Mouse (Mus musculus) kidney, embryonic 14.5 days (tissue): Measurements from ENCODE around the gene Slc29a1. TPM values are rescaled to one million over a fixed set of nuclear protein-coding genes. Genes with fewer than 3 reads are reported as not detected.
A peak's percentile ranks its signal among the peaks of the same experiment; 100 is the strongest.

Experiments
- ATAC-seq: fragments of 200-750 bp; cut with Nextera tagmentation; 2 replicates; pipeline ENCODE4 v1.8.0; 2017; ENCODE audit warnings: moderate number of reproducible peaks, mild to moderate bottlenecking, moderate TSS enrichment, moderate library complexity; ENCODE audit not compliant: low FRiP score, low TSS enrichment
- H3K27ac ChIP-seq: fragments of 300-500 bp; sonication (generic); 2 replicates; pipeline ENCODE4 v1.5.1; 2014; ENCODE audit warnings: low read depth, mild to moderate bottlenecking, low read length, moderate library complexity, mixed read lengths
- H3K27me3 ChIP-seq: fragments of 300-500 bp; sonication (generic); 2 replicates; pipeline ENCODE4 v1.6.1; 2014; ENCODE audit warnings: mild to moderate bottlenecking, low read length; ENCODE audit not compliant: control insufficient read depth, insufficient read depth
- H3K36me3 ChIP-seq: fragments of 300-500 bp; sonication (generic); 2 replicates; pipeline ENCODE4 v1.6.1; 2014; ENCODE audit warnings: low read length, mixed read lengths; ENCODE audit not compliant: control insufficient read depth, insufficient read depth
- H3K4me1 ChIP-seq: fragments of 300-500 bp; sonication (generic); 2 replicates; pipeline ENCODE4 v1.6.1; 2014; ENCODE audit warnings: low read length, mixed read lengths; ENCODE audit not compliant: control insufficient read depth, insufficient read depth
- H3K4me2 ChIP-seq: fragments of 300-500 bp; sonication (generic); replicated peaks from 2 replicates; pipeline ENCODE4 v1.6.1; 2014; ENCODE audit warnings: low read depth, mild to moderate bottlenecking, low read length
- H3K4me3 ChIP-seq: fragments of 300-500 bp; sonication (generic); 2 replicates; pipeline ENCODE4 v1.5.1; 2014; ENCODE audit warnings: mild to moderate bottlenecking, low read length
- H3K9ac ChIP-seq: fragments of 300-500 bp; sonication (generic); 2 replicates; pipeline ENCODE4 v1.6.1; 2014; ENCODE audit warnings: low read depth, mild to moderate bottlenecking, low read length, moderate library complexity
- H3K9me3 ChIP-seq: fragments of 300-500 bp; sonication (generic); 2 replicates; pipeline ENCODE4 v1.6.1; 2016; ENCODE audit warnings: low read length; ENCODE audit not compliant: control insufficient read depth
- WGBS: fragments of 180-500 bp; shearing (Covaris S2); extraction: QIAGEN DNeasy Blood & Tissue Kit; methylation state at CpG from one replicate; pipeline ENCODE4 v1.1.7; 2014; 5-methylcytosine and 5-hydroxymethylcytosine counted together
- polyA plus RNA-seq: library from polyadenylated mRNA; unstranded; fragments of >200 nt; fragmentation: Nextera tagmentation; extraction: Ambion mirVana; gene quantifications from 2 replicates; pipeline ENCODE4 v1.2.1, GENCODE M21; 2014

Slc29a1 gene
- polyA plus RNA-seq, 1 experiment from 2014 or later = 83.5 TPM

GRCm38 (mm10) chr17:45548541-45549512 lies 50.6 kb downstream of the Slc29a1 start:
- Histone ChIP-seq H3K9ac (peak overlapping the region; percentile 84), H3K4me2 (peak overlapping the region; percentile 99), H3K4me3 (peak overlapping the region; percentile 80), H3K9me3 (no peaks in the 10 kb centered on the region), H3K27me3 (peaks cover 50% of the 10 kb centered on the region), H3K36me3 (no peaks in the 10 kb centered on the region), H3K4me1 (peaks cover 24% of the 10 kb centered on the region), H3K27ac (no peak overlapping the region)
- ATAC-seq = peak; percentile 47
- 4% methylated on average over 40 of the region's 68 CpGs for WGBS

- peaks cover 24% of the 10 kb centered on the region for H3K4me1 ChIP-seq
- no peak overlapping the region for H3K4me3 ChIP-seq
- H3K9ac ChIP-seq = no peak overlapping the region
- no peaks in the 10 kb centered on the region for H3K36me3 ChIP-seq
- H3K27me3 ChIP-seq = peaks cover 62% of the 10 kb centered on the region
- H3K27ac ChIP-seq = no peak overlapping the region
- ATAC-seq = no peak
- no peak overlapping the region for H3K4me2 ChIP-seq
- H3K9me3 ChIP-seq = no peaks in the 10 kb centered on the region
- WGBS = 84% methylated on average over 5 of the region's 5 CpGs
Observed at GRCm38 (mm10) chr17:45547461-45548190, 51.8 kb downstream of the Slc29a1 start.

DNA sequence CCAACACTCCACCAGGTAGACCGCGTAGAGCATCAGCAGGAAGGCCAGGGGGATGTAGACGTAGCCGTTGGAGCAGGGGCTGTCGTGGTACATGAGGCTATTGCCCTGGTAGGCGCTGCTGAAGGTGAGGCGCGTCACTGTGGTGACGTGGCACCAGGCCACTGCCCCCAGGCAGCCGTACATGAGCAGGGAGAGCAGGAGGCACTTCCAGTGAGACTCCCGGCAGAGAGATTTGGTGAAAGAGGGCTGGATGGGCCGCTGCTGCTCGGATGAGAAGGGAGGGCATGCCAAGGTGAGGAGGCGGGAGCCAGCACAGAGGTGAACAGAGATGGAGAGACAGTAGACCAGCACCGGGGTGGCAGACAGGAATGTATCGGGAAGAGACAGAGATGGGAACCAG lies 52.5 kb downstream of the Slc29a1 start:
- peaks cover 24% of the 10 kb centered on the region for H3K4me1 ChIP-seq
- H3K9me3 ChIP-seq = no peaks in the 10 kb centered on the region
- H3K4me2 ChIP-seq = no peak overlapping the region
- no peaks in the 10 kb centered on the region for H3K36me3 ChIP-seq
- no peak overlapping the region for H3K9ac ChIP-seq
- H3K4me3 ChIP-seq = no peak overlapping the region
- H3K27ac ChIP-seq = no peak overlapping the region
- no peak for ATAC-seq
- 83% methylated on average over 16 of the region's 16 CpGs for WGBS
- peaks cover 66% of the 10 kb centered on the region for H3K27me3 ChIP-seq

DNA sequence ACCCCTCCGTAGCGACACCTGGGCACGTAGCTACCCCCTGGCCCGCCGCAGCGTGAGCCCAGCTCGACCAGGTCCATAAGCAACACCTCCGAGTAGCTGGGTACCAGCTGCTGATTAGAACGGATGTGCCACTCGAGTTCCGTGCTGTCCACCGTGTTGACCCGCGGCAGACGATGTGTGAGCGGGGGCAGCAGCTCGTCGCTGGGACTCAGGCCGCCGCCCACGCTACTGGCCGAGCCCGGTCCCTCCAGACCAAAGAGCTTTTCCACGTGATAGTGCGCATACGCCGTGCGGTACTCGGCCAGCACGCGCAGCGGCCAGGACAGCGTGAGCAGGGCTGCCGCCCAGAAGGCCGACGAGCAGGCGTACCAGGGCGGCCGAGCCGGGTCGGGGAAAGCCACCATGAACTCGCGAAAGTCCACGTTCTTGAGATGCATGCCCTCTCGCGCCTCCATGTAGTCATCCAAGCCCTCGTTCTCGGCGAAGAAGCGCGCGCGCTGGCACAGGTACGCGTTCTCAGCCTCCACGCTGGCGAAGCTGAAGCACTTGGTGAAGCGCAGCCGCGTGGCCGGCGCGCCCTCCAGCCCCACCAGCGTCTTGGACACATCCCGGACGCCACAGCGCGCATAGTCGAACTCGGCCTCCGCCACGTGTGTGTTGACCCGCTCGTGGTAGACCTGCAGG lies 54.0 kb downstream of the Slc29a1 start:
- 3% methylated on average over 74 of the region's 74 CpGs for WGBS
- H3K36me3 ChIP-seq = no peaks in the 10 kb centered on the region
- no peak overlapping the region for H3K27ac ChIP-seq
- H3K27me3 ChIP-seq = peaks cover 77% of the 10 kb centered on the region
- peak overlapping the region; percentile 32 for H3K4me3 ChIP-seq
- H3K4me2 ChIP-seq = peak overlapping the region; percentile 47
- H3K4me1 ChIP-seq = peaks cover 23% of the 10 kb centered on the region
- peak overlapping the region; percentile 47 for H3K9ac ChIP-seq
- no peaks in the 10 kb centered on the region for H3K9me3 ChIP-seq
- ATAC-seq = no peak

DNA sequence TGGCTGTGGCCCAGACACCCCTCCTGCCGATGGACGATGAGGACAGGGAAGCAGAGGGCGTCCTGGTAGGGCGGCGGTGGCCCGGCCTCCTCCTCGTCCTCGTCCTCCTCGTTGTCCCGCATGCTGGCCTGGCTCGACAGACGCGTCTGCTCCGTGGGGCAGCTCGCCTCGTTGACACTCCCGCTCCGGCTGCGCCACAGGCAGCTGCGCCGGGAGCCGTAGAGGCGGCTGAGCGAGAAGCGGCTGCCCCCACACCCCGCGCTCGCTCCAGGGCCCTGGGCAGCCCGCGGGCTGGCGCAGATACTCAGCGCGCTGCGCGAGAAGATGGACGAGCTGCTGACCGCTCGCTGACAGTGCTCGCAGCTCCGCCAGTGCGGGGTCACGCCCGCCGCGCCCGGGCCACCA lies 54.5 kb downstream of the Slc29a1 start:
- peaks cover 78% of the 10 kb centered on the region for H3K27me3 ChIP-seq
- H3K36me3 ChIP-seq = no peaks in the 10 kb centered on the region
- H3K9ac ChIP-seq = peak overlapping the region; percentile 47
- H3K9me3 ChIP-seq = no peaks in the 10 kb centered on the region
- peak overlapping the region; percentile 32 for H3K4me3 ChIP-seq
- H3K4me2 ChIP-seq = peak overlapping the region; percentile 47
- no peak overlapping the region for H3K27ac ChIP-seq
- H3K4me1 ChIP-seq = peaks cover 18% of the 10 kb centered on the region
- 3% methylated on average over 43 of the region's 46 CpGs for WGBS
- no peak for ATAC-seq

DNA sequence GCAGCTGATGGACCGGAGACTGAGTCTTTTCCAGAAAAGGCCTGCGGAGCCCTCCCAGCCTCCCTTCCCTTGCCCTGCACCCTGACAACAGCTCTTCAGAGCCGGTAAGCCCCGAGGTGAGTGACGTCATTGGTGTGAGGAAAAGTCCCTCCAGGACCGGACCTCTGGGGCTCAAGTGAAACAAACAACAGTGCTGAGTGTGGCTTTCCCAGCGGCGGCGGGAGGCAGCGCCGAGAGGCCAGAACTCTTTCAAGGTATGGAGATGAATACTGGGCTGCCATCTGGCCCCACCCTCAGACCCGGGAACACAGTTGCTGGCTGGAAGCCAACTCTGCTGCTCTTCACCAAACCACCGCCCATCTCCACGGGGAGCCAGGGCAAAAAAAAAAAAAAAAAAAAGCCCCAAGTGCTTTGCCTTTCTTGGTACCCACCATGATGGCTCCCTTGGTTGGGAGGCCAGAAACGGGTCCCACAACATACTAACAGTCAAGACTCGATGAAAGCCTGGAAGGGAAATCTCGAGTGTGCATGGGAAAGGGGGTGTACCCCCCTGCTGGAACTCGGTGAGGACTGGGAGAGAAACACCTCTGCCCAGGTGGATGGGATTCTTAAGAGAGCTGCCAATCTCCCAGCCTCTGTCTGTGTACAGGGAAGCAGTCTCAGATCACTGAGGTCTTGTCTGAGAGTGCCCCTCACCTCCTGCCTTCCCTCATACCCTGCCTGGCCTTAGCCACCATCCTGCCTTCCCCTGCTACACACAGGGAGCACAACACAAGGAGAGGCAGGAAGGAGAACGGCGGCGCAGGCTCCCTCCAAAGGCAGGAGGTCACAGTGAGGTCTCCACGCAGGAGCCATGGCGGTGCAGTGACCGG lies 55.2 kb downstream of the Slc29a1 start:
- no peaks in the 10 kb centered on the region for H3K9me3 ChIP-seq
- no peak overlapping the region for H3K4me3 ChIP-seq
- WGBS = 10% methylated on average over 24 of the region's 24 CpGs
- peak overlapping the region; percentile 47 for H3K4me2 ChIP-seq
- H3K27ac ChIP-seq = no peak overlapping the region
- H3K9ac ChIP-seq = no peak overlapping the region
- peaks cover 83% of the 10 kb centered on the region for H3K27me3 ChIP-seq
- no peak for ATAC-seq
- H3K36me3 ChIP-seq = no peaks in the 10 kb centered on the region
- H3K4me1 ChIP-seq = peaks cover 17% of the 10 kb centered on the region

DNA sequence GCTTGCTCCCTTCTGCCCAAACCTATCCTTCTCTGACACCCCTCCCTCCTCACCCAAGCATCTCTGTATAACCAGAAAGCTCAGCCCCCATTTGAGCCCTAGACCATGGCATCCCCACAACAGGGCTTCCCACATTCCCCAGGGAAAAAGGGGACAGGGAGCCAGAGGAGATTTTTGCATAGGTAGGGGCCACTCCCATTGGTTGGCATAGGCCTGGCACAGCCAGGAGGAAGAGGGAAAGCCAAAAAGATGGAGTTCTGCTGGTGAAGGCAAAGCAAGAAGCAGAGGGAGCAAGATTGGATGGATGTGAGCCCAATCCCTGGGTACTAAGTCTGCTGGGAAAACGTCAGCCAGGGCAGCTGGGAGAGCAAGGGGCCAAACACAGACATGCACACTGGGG lies 56.3 kb downstream of the Slc29a1 start:
- Histone ChIP-seq H3K4me2 (no peak overlapping the region), H3K4me1 (peaks cover 13% of the 10 kb centered on the region), H3K27me3 (peaks cover 89% of the 10 kb centered on the region), H3K4me3 (no peak overlapping the region), H3K27ac (no peak overlapping the region), H3K9me3 (no peaks in the 10 kb centered on the region), H3K36me3 (no peaks in the 10 kb centered on the region), H3K9ac (no peak overlapping the region)
- WGBS = 50% methylated on average over 1 of the region's 1 CpGs
- no peak for ATAC-seq

- 46% methylated on average over 2 of the region's 2 CpGs for WGBS
- H3K27ac ChIP-seq = no peak overlapping the region
- no peaks in the 10 kb centered on the region for H3K36me3 ChIP-seq
- no peak overlapping the region for H3K4me3 ChIP-seq
- H3K4me2 ChIP-seq = no peak overlapping the region
- H3K9me3 ChIP-seq = no peaks in the 10 kb centered on the region
- no peak for ATAC-seq
- peaks cover 13% of the 10 kb centered on the region for H3K4me1 ChIP-seq
- H3K27me3 ChIP-seq = peaks cover 86% of the 10 kb centered on the region
- no peak overlapping the region for H3K9ac ChIP-seq
Observed at GRCm38 (mm10) chr17:45542705-45543104, 56.7 kb downstream of the Slc29a1 start.
